Mouse (Mus musculus) embryo, embryonic 10.5 days (tissue): ENCODE data around the gene Dctpp1.

Experiments used
- DNase-seq: peaks from one replicate; pipeline ENCODE4 v3.0.0-alpha.2; 2015; ENCODE audit warnings: low spot score

Gene Dctpp1

GRCm38 (mm10) chr7:127208553-127209438, 51.7 kb downstream of the Dctpp1 start, which contains the start of gene Mylpf:
TSS of gene Mylpf (plus strand) at chr7:127208890.
- DNase-seq: peak; percentile 95

- DNase-seq: no peak
Observed at GRCm38 (mm10) chr7:127208295-127208552, 52.3 kb downstream of the Dctpp1 start, which contains the start of gene Tbc1d10b. TSS of gene Tbc1d10b (minus strand) at chr7:127208468.

- peak; percentile 34 for DNase-seq
Observed at GRCm38 (mm10) chr7:127207374-127208294, 52.9 kb downstream of the Dctpp1 start.
